Mouse (Mus musculus): ENCODE results near the gene Lmntd1. TPM values are rescaled to one million over a fixed set of nuclear protein-coding genes. Genes with fewer than 3 reads are reported as not detected.

Gene Lmntd1
- total RNA-seq, 4 experiments from 2014 or later, result 1.2 to 2.2 (median 1.9) TPM

Other genes with a start within 250 kb of the Lmntd1 start
- gene Tuba3b, start 1.4 kb upstream of the Lmntd1 start, total RNA-seq (2022), result not detected
- 10 to 100 TPM; 23.0 to 28.5 (median 23.5) TPM for gene Rassf8, start 132.4 kb upstream of the Lmntd1 start, total RNA-seq (2022)